Mouse (Mus musculus) CH12.LX (cell line): ENCODE results near the gene Htr7.

Experiments
- CHD2 ChIP-seq: IDR thresholded peaks from 2 replicates; pipeline ENCODE4 v1.6.1; 2011; ENCODE audit warnings: low read length, improper control_type of control experiment
- CTCF ChIP-seq, 2 experiments: IDR thresholded peaks in 1 of 2; conservative IDR thresholded peaks in 1 of 2; 2 replicates each; pipeline ENCODE4 v1.5.1; 2011 to 2012; ENCODE audit warnings: low read depth in 2 of 2, low read length in 2 of 2, improper control_type of control experiment in 1 of 2, inconsistent platforms in 1 of 2, mild to moderate bottlenecking in 1 of 2, moderate library complexity in 1 of 2
- ETS1 ChIP-seq: conservative IDR thresholded peaks from 2 replicates; pipeline ENCODE4 v1.6.1; 2012; ENCODE audit warnings: low read depth, mild to moderate bottlenecking, inconsistent platforms, low read length, improper control_type of control experiment, moderate library complexity
- MYC ChIP-seq: IDR thresholded peaks from 2 replicates; pipeline ENCODE4 v1.6.1; 2011; ENCODE audit warnings: low read depth, mild to moderate bottlenecking, improper control_type of control experiment, low read length
- NRF1 ChIP-seq: IDR thresholded peaks from 2 replicates; pipeline ENCODE4 v1.6.1; 2014; ENCODE audit warnings: low read depth, mild to moderate bottlenecking, inconsistent platforms, low read length, improper control_type of control experiment, moderate library complexity
- POLR2A ChIP-seq: IDR thresholded peaks from 2 replicates; pipeline ENCODE4 v1.6.1; 2011; ENCODE audit warnings: low read depth, mild to moderate bottlenecking, improper control_type of control experiment, low read length
- POLR2AphosphoS2 ChIP-seq: IDR thresholded peaks from 2 replicates; pipeline ENCODE4 v1.6.1; 2011; ENCODE audit warnings: low read depth, low read length, improper control_type of control experiment
- RAD21 ChIP-seq: IDR thresholded peaks from 2 replicates; pipeline ENCODE4 v1.6.1; 2011; ENCODE audit warnings: low read depth, mild to moderate bottlenecking, low read length, improper control_type of control experiment, moderate library complexity
- TCF12 ChIP-seq: IDR thresholded peaks from 2 replicates; pipeline ENCODE4 v1.6.1; 2014; ENCODE audit warnings: low read depth, mild to moderate bottlenecking, inconsistent platforms, low read length, improper control_type of control experiment

GRCm38 (mm10) chr19:36006277-36006676 lies 51.0 kb downstream of the Htr7 start:
- TF ChIP-seq CTCF (conservative IDR thresholded peaks at IDR 0.05 in 1 of 2, IDR thresholded peaks at IDR 0.05 in 1 of 2; ENCODE audit: low read depth in 2 of 2, low read length in 2 of 2) = no peak
- peak; percentile 71 for TF ChIP-seq ETS1
- TF ChIP-seq MYC = no peak
- no peak for TF ChIP-seq POLR2AphosphoS2
- no peak for TF ChIP-seq NRF1
- no peak for TF ChIP-seq POLR2A
- TF ChIP-seq TCF12 = peak; percentile 71
- TF ChIP-seq RAD21 = no peak; the same call in 1 of the 2 replicates
- peak; percentile 64; the same call in 1 of the 2 replicates for TF ChIP-seq CHD2
